ENCODE assay signal across 25 mouse cellular contexts in genomic region chr9:67396446-67396845, GRCm38 (mm10).
DNase-seq lines count a peak whose midpoint lies in the region; ATAC-seq and TF ChIP-seq lines count a peak whose summit lies in the region.
"Had no signal": no experiment of that assay in that cellular context is flagged by ENCODE, and none has a peak within 500 bp of the region (broad histone marks: within the 10 kb centered on the region; RNA-seq: fewer than 3 reads in every experiment).

No protein-coding gene starts in this region.

- TF ChIP-seq CTCF in embryonic fibroblast, embryonic 13.5 days (IDR thresholded peaks at IDR 0.05; ENCODE audit: borderline replicate concordance, insufficient read depth, low read length) = no peak

- ATAC-seq in monocyte, adult 5-6 weeks (replicated peaks; ENCODE audit: insufficient number of reproducible peaks, low FRiP score, low TSS enrichment, poor library complexity, severe bottlenecking) = no peak
- ATAC-seq: CD4-positive, CD25-positive, alpha-beta regulatory T cell, adult 4 months; forebrain, embryonic 14.5 days; forebrain, embryonic 16.5 days; Patski had no signal

- peak overlapping the region; percentile 1; the same call in 1 of the 2 replicates for H3K27ac ChIP-seq in embryonic fibroblast, embryonic 13.5 days (ENCODE audit: insufficient read depth, low read length)
- H3K27ac ChIP-seq: embryonic facial prominence, embryonic 10.5 days; embryonic facial prominence, embryonic 12.5 days; forebrain, embryonic 10.5 days; forebrain, embryonic 12.5 days had no signal

- H3K4me1 ChIP-seq in embryonic fibroblast, embryonic 13.5 days (ENCODE audit: control insufficient read depth, insufficient read depth, low read length) = no peaks in the 10 kb centered on the region
- H3K4me1 ChIP-seq: embryonic facial prominence, embryonic 12.5 days; forebrain, embryonic 10.5 days; forebrain, embryonic 12.5 days had no signal

- DNase-seq in heart, adult 11 months = peak; percentile 54
- no peak for DNase-seq in heart, postnatal 4 days
- DNase-seq in 3134 (ENCODE audit: extremely low read depth, insufficient read length, low spot score) = peak; percentile 24
- DNase-seq in Muller cell, postnatal 12 days (ENCODE audit: inconsistent ontology term) = peak; percentile 43
- DNase-seq in T-cell, adult 2 months (ENCODE audit: low spot score) = no peak
- DNase-seq: adrenal gland, adult 2 months; adrenal gland, postnatal 10 days; adrenal gland, postnatal 25 days; B cell, adult 2 months; cerebellum, adult 11 months; cerebellum, adult 18-20 months; cerebellum, adult 8-10 months; cerebellum, adult 9-11 months; cerebellum, postnatal 14 days had no signal

- no peak for TF ChIP-seq POLR2A in embryonic fibroblast, embryonic 13.5 days (IDR thresholded peaks at IDR 0.05; ENCODE audit: low read depth, low read length)

- no peak overlapping the region for H3K4me3 ChIP-seq in embryonic fibroblast, embryonic 13.5 days (ENCODE audit: insufficient read depth, low read length)
- H3K4me3 ChIP-seq: embryonic facial prominence, embryonic 10.5 days; embryonic facial prominence, embryonic 12.5 days; erythroblast, embryonic 14.5 days; forebrain, embryonic 10.5 days; forebrain, embryonic 12.5 days had no signal

Comparison
In these comparisons a context has a peak if more than half of its experiments do, and no peak if none do; other contexts are left out.
1. DNase-seq: peak in heart, adult 11 months (single experiment), 3134 (single experiment) and Muller cell, postnatal 12 days (single experiment); none in heart, postnatal 4 days (single experiment) and T-cell, adult 2 months (single experiment).